Mouse (Mus musculus) forebrain, embryonic 16.5 days (tissue): ENCODE measurements around the gene Ddr1. TPM values are rescaled to one million over a fixed set of nuclear protein-coding genes. Genes with fewer than 3 reads are reported as not detected.
"Not testable (repeated sequence)": the region's sequence is repeated elsewhere in the genome, so short reads cannot be mapped to it uniquely, and the experiment has no call there.

ENCODE experiments used
- ATAC-seq: fragments of 200-750 bp; cut with Nextera tagmentation; 2 replicates; pipeline ENCODE4 v1.8.0; 2017; ENCODE audit warnings: mild to moderate bottlenecking, moderate library complexity
- H3K27ac ChIP-seq: fragments of 300-500 bp; sonication (generic); 2 replicates; pipeline ENCODE4 v1.5.1; 2014; ENCODE audit warnings: low read length, control low read depth
- H3K27me3 ChIP-seq: fragments of 300-500 bp; sonication (generic); replicated peaks from 2 replicates; pipeline ENCODE4 v1.6.1; 2014; ENCODE audit warnings: low read length; ENCODE audit not compliant: control insufficient read depth, insufficient read depth
- H3K36me3 ChIP-seq: fragments of 300-500 bp; sonication (generic); 2 replicates; pipeline ENCODE4 v1.6.1; 2014; ENCODE audit not compliant: control insufficient read depth, insufficient read depth
- H3K4me1 ChIP-seq: fragments of 300-500 bp; sonication (generic); replicated peaks from 2 replicates; pipeline ENCODE4 v1.6.1; 2014; ENCODE audit warnings: low read length; ENCODE audit not compliant: control insufficient read depth, insufficient read depth
- H3K4me2 ChIP-seq: fragments of 300-500 bp; sonication (generic); 2 replicates; pipeline ENCODE4 v1.6.1; 2014; ENCODE audit warnings: mild to moderate bottlenecking, low read length, control low read depth
- H3K4me3 ChIP-seq: fragments of 300-500 bp; sonication (generic); replicated peaks from 2 replicates; pipeline ENCODE4 v1.5.1; 2014; ENCODE audit warnings: mild to moderate bottlenecking, low read length, control low read depth
- H3K9ac ChIP-seq: fragments of 300-500 bp; sonication (generic); replicated peaks from 2 replicates; pipeline ENCODE4 v1.6.1; 2014; ENCODE audit warnings: low read depth, low read length, control low read depth
- H3K9me3 ChIP-seq: fragments of 300-500 bp; sonication (generic); 2 replicates; pipeline ENCODE4 v1.6.1; 2016; ENCODE audit warnings: low read length; ENCODE audit not compliant: control insufficient read depth
- WGBS: fragments of 180-500 bp; shearing (Covaris S2); extraction: QIAGEN DNeasy Blood & Tissue Kit; methylation state at CpG from one replicate; pipeline ENCODE4 v1.1.7; 2014; 5-methylcytosine and 5-hydroxymethylcytosine counted together
- polyA plus RNA-seq: library from polyadenylated mRNA; unstranded; fragments of >200 nt; fragmentation: Nextera tagmentation; extraction: Ambion mirVana; gene quantifications from 2 replicates; pipeline ENCODE4 v1.2.1, GENCODE M21; 2015

Ddr1 gene
- polyA plus RNA-seq, 1 experiment from 2014 or later: 113 TPM

- Histone ChIP-seq H3K9ac (no peak overlapping the region), H3K4me1 (no peaks in the 10 kb centered on the region), H3K9me3 (no peaks in the 10 kb centered on the region), H3K27me3 (no peaks in the 10 kb centered on the region), H3K4me3 (no peak overlapping the region), H3K27ac (no peak overlapping the region), H3K36me3 (no peaks in the 10 kb centered on the region), H3K4me2 (no peak overlapping the region)
- 7% methylated on average over 12 of the region's 12 CpGs for WGBS
- ATAC-seq: peak; percentile 66; the same call in 1 of the 2 replicates
Measured at GRCm38 (mm10) chr17:35737743-35738142, 33.3 kb upstream of the Ddr1 start.

GRCm38 (mm10) chr17:35736280-35736960, 32.0 kb upstream of the Ddr1 start:
- WGBS: 39% methylated on average over 12 of the region's 12 CpGs
- H3K4me1 ChIP-seq: no peaks in the 10 kb centered on the region
- ATAC-seq: 0 out of 2 replicates have a peak, but pooled peaks have one; percentile 18
- H3K27ac ChIP-seq: no peak overlapping the region
- no peaks in the 10 kb centered on the region for H3K9me3 ChIP-seq
- H3K4me3 ChIP-seq: no peak overlapping the region
- no peak overlapping the region for H3K9ac ChIP-seq
- H3K36me3 ChIP-seq: no peaks in the 10 kb centered on the region
- H3K27me3 ChIP-seq: no peaks in the 10 kb centered on the region
- no peak overlapping the region for H3K4me2 ChIP-seq

GRCm38 (mm10) chr17:35734478-35734877, 30.1 kb upstream of the Ddr1 start:
- Histone ChIP-seq H3K4me1 (no peaks in the 10 kb centered on the region), H3K27ac (no peak overlapping the region), H3K4me3 (no peak overlapping the region), H3K27me3 (no peaks in the 10 kb centered on the region), H3K9ac (no peak overlapping the region), H3K9me3 (no peaks in the 10 kb centered on the region), H3K36me3 (no peaks in the 10 kb centered on the region), H3K4me2 (no peak overlapping the region)
- WGBS: 91% methylated on average over 2 of the region's 2 CpGs
- ATAC-seq: no peak

- Histone ChIP-seq H3K9me3 (no peaks in the 10 kb centered on the region), H3K4me2 (no peak overlapping the region), H3K9ac (no peak overlapping the region), H3K4me3 (no peak overlapping the region), H3K27me3 (no peaks in the 10 kb centered on the region), H3K36me3 (no peaks in the 10 kb centered on the region), H3K27ac (no peak overlapping the region), H3K4me1 (no peaks in the 10 kb centered on the region)
- ATAC-seq: no peak
- 87% methylated on average over 2 of the region's 2 CpGs for WGBS
Measured at GRCm38 (mm10) chr17:35733398-35733797, 29.0 kb upstream of the Ddr1 start.

GRCm38 (mm10) chr17:35731431-35732145, 27.2 kb upstream of the Ddr1 start:
- no peak overlapping the region for H3K27ac ChIP-seq
- H3K4me1 ChIP-seq: no peaks in the 10 kb centered on the region
- no peak overlapping the region for H3K9ac ChIP-seq
- no peaks in the 10 kb centered on the region for H3K36me3 ChIP-seq
- H3K27me3 ChIP-seq: no peaks in the 10 kb centered on the region
- H3K4me2 ChIP-seq: no peak overlapping the region
- H3K9me3 ChIP-seq: no peaks in the 10 kb centered on the region
- WGBS: 66% methylated on average over 10 of the region's 10 CpGs
- ATAC-seq: no peak
- no peak overlapping the region for H3K4me3 ChIP-seq

GRCm38 (mm10) chr17:35730112-35730511, 25.7 kb upstream of the Ddr1 start:
- H3K4me1 ChIP-seq, ATAC-seq, H3K27me3 ChIP-seq, H3K9ac ChIP-seq, H3K4me3 ChIP-seq, H3K9me3 ChIP-seq, H3K36me3 ChIP-seq, H3K4me2 ChIP-seq, H3K27ac ChIP-seq: not testable (repeated sequence)
- WGBS: 74% methylated on average over 3 of the region's 3 CpGs

GRCm38 (mm10) chr17:35728821-35729220, 24.4 kb upstream of the Ddr1 start:
- Histone ChIP-seq H3K27me3 (no peaks in the 10 kb centered on the region), H3K9me3 (no peaks in the 10 kb centered on the region), H3K4me2 (no peak overlapping the region), H3K36me3 (no peaks in the 10 kb centered on the region), H3K27ac (no peak overlapping the region), H3K9ac (no peak overlapping the region), H3K4me3 (no peak overlapping the region), H3K4me1 (peaks cover 7% of the 10 kb centered on the region; the same call in 1 of the 2 replicates)
- 80% methylated on average over 4 of the region's 4 CpGs for WGBS
- no peak for ATAC-seq

GRCm38 (mm10) chr17:35727471-35728205, 23.2 kb upstream of the Ddr1 start:
- Histone ChIP-seq H3K36me3 (no peaks in the 10 kb centered on the region), H3K27ac (no peak overlapping the region), H3K4me2 (no peak overlapping the region), H3K4me3 (no peak overlapping the region), H3K9ac (no peak overlapping the region), H3K27me3 (no peaks in the 10 kb centered on the region), H3K9me3 (no peaks in the 10 kb centered on the region), H3K4me1 (peaks cover 7% of the 10 kb centered on the region; the same call in 1 of the 2 replicates)
- no peak for ATAC-seq
- WGBS: 27% methylated on average over 10 of the region's 10 CpGs

- H3K4me2 ChIP-seq: no peak overlapping the region
- 63% methylated on average over 7 of the region's 7 CpGs for WGBS
- peaks cover 7% of the 10 kb centered on the region; the same call in 1 of the 2 replicates for H3K4me1 ChIP-seq
- H3K9ac ChIP-seq: no peak overlapping the region
- no peak overlapping the region for H3K4me3 ChIP-seq
- no peak for ATAC-seq
- no peaks in the 10 kb centered on the region for H3K9me3 ChIP-seq
- no peak overlapping the region for H3K27ac ChIP-seq
- no peaks in the 10 kb centered on the region for H3K36me3 ChIP-seq
- no peaks in the 10 kb centered on the region for H3K27me3 ChIP-seq
Measured at GRCm38 (mm10) chr17:35727028-35727427, 22.6 kb upstream of the Ddr1 start.
